Mouse (Mus musculus): Measurements from ENCODE around the gene Serpina3g. TPM values are rescaled to one million over a fixed set of nuclear protein-coding genes. Genes with fewer than 3 reads are reported as not detected.

Gene Serpina3g
- 9.5 TPM for total RNA-seq (2023)

DNA sequence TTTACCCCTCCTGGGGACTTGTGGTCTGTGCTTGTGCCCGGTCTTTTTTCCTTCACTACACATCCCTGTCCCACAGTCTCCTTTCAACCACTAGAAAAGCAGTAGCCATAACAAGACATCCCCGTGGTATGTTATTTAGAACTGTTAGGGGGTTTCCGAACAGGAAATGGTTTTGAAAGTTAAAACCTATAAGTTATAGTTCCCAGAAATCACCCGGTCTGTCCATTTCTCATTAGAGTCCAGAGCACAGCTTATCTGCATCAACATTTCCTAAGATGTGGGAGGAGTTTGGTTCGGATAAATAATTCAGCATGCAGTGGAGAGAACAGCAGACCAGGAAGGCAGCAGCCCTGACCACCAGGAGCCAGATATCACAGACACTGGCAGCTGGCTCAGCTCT is at the start of gene Serpina3g:
Gene Serpina3g (plus strand): TSS at position 331 of the 400 bp plus-strand sequence.

DNA sequence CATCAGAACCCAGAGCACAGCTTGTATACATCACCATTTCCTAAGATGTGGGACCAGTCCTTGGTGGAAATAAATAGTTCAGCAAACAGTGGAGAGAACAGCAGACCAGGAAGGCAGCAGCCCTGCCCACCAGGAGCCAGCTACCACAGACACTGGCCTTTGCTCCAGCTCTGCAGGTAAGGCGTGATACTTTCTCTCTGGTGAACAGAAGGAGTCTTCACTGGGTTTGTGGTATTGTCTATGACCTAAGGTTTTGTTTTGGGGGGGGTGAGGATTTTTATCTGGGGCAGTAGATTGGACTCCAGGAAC is 21.6 kb upstream of the Serpina3g start, which contains the start of gene Serpina3f:
Gene Serpina3f (plus strand): TSS at position 100 of the 309 bp plus-strand sequence.

DNA sequence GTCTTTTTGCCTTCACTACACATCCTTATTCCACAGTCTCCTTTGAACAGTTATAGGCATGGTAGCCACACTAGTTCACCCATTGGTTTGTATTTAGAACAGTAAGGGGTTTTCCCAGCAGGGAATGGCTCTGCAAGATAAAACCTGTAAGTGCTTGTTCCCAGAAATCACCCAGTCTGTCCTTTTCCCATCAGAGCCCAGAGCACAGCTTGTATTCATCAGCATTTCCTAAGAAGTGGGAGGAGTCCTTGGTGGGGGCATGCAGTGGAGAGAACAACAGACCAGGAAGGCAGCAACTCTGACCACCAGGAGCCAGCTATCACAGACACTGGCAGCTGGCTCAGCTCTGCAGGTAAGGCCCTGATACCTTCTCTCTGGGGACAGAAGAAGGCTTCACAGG is 26.8 kb downstream of the Serpina3g start, which contains the start of gene Serpina3i:
Gene Serpina3i (plus strand): TSS at position 260 of the 400 bp plus-strand sequence.

Other genes with a start within 250 kb of the Serpina3g start
- not detected for gene Serpina11, start 246.3 kb upstream of the Serpina3g start, total RNA-seq (2023)
- not detected for gene Serpina9, start 222.5 kb upstream of the Serpina3g start, total RNA-seq (2023)
- gene Serpina12, start 191.8 kb upstream of the Serpina3g start, total RNA-seq (2023): not detected
- gene Serpina5, start 135.1 kb upstream of the Serpina3g start, total RNA-seq (2023): not detected
- gene Serpina3a, start 123.5 kb upstream of the Serpina3g start, total RNA-seq (2023): not detected
- not detected for gene Serpina3b, start 108.2 kb upstream of the Serpina3g start, total RNA-seq (2023)
- not detected for gene Serpina3c, start 82.4 kb upstream of the Serpina3g start, total RNA-seq (2023)
- 0.21 TPM for gene Serpina3f, start 21.7 kb upstream of the Serpina3g start, total RNA-seq (2023)
- gene Serpina3i, start 26.9 kb downstream of the Serpina3g start, total RNA-seq (2023): not detected
- not detected for gene Serpina3j, start 78.3 kb downstream of the Serpina3g start, total RNA-seq (2023)
- gene Serpina3k, start 102.2 kb downstream of the Serpina3g start, total RNA-seq (2023): not detected
- not detected for gene Serpina3m, start 102.2 kb downstream of the Serpina3g start, total RNA-seq (2023)
- not detected for gene Serpina3n, start 170.5 kb downstream of the Serpina3g start, total RNA-seq (2023)
- gene Gsc, start 237.1 kb downstream of the Serpina3g start, total RNA-seq (2023): not detected